Mouse (Mus musculus): Measurements from ENCODE around the gene Rtl9. TPM values are rescaled to one million over a fixed set of nuclear protein-coding genes. Genes with fewer than 3 reads are reported as not detected.
A peak's percentile ranks its signal among the peaks of the same experiment; 100 is the strongest.

Rtl9 gene
- 0.16 and 0.27 TPM in 2 replicates for polyA plus RNA-seq (2015; fragmentation: Nextera tagmentation; extraction: Ambion mirVana)

DNA sequence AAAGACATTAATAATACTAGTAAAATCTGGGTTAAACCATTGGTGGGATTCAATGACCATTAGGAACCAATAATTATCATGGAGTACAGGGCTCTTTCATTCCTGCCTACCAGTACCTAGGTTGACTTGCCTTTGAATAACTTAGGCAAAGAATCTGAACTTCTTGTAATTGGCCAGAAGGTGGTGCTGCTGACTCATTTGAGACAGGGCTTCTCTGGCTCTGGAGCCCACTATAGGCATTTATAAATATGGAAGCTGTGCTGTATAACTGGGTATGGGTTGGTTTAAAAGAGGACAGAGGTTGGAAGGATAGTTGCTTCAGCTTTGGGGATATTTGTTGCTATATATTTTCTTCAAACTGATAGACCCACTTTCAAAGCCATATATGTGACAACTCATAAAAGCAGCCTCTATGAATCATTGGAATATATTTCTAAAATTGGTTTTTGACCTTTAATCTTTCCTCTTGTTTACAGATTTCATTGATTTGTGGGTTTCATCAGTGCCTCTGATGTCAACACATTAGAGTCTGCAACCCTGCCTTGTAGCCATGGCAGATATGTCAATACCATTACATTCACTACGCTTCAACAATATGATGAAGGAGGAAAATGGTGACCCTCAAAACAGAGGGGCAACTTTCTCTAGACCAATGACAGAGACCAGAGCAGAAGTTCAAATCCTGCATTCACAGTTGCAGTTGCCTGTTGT, at the start of gene Rtl9:
Rtl9 (plus strand) TSS at position 551 of the 711 bp plus-strand sequence.
- no peaks in the 10 kb centered on the region; the same call in 1 of the 2 replicates for H3K27me3 ChIP-seq

DNA sequence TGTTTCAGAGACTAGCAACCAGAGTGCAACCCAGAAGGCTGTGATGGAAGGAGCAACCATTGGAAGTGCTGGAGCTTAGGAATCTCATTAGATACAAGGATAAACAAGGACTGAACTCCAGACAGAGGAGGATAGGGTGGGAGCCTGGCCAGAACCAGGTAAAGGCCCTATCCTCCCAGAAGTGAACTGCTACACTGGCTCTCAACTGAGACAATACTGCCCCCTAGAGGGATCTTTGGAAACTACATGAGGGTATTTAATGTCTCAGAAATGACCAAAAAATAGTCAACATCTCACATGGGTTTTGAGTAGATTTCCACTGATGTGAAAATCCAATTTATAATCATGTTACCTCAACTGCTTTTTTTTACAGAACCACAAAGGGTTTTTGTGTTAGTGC, 47.9 kb upstream of the Rtl9 start:
- Histone ChIP-seq H3K9ac (no peak overlapping the region), H3K36me3 (ENCODE audit: poor library complexity, severe bottlenecking) (no peaks in the 10 kb centered on the region), H3K4me2 (no peak overlapping the region), H3K27ac (no peak overlapping the region), H3K4me1 (no peaks in the 10 kb centered on the region), H3K27me3 (no peaks in the 10 kb centered on the region), H3K4me3 (no peak overlapping the region), H3K9me3 (replicated peaks) (no peaks in the 10 kb centered on the region)
- peak; percentile 55; the same call in 1 of the 2 replicates for ATAC-seq

More for the DNA sequence above, at the start of gene Rtl9:
- H3K27ac ChIP-seq: no peak within 1 kb of the TSS
- no peak within 1 kb of the TSS for H3K9ac ChIP-seq
- H3K9me3 ChIP-seq (replicated peaks): no peaks in the 10 kb centered on the region
- no peaks in the 10 kb centered on the region for H3K36me3 ChIP-seq (ENCODE audit: poor library complexity, severe bottlenecking)
- H3K4me2 ChIP-seq: no peak within 1 kb of the TSS
- 91% methylated on average over 1 of the region's 1 CpGs for WGBS
- H3K4me3 ChIP-seq: no peak within 1 kb of the TSS
- peak; percentile 58 for ATAC-seq
- H3K4me1 ChIP-seq: no peaks in the 10 kb centered on the region

DNA sequence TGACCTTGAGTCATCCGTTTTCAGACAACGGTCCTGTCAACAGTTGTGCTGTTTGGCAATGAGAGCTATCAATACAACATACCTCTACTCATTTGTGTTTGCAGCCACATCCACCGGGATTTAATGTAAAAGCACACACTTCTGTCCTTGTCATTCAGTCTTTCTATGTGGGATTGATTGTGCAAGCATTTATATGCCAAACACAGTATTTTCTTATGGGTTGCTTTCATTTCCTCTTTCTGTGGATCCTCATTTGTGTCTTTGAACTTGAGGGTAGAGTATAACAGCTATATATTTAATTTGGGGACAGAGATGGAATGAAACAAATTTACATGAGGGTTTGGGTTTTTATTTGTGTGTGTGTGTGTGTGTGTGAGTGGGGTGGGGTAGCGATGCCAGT, 47.5 kb upstream of the Rtl9 start:
- no peaks in the 10 kb centered on the region for H3K36me3 ChIP-seq (ENCODE audit: poor library complexity, severe bottlenecking)
- ATAC-seq: no peak
- H3K4me1 ChIP-seq: no peaks in the 10 kb centered on the region
- no peaks in the 10 kb centered on the region for H3K27me3 ChIP-seq
- H3K4me3 ChIP-seq: no peak overlapping the region
- WGBS: 75% methylated on average over 4 of the region's 4 CpGs
- H3K4me2 ChIP-seq: no peak overlapping the region
- no peak overlapping the region for H3K9ac ChIP-seq
- no peak overlapping the region for H3K27ac ChIP-seq
- no peaks in the 10 kb centered on the region for H3K9me3 ChIP-seq (replicated peaks)

DNA sequence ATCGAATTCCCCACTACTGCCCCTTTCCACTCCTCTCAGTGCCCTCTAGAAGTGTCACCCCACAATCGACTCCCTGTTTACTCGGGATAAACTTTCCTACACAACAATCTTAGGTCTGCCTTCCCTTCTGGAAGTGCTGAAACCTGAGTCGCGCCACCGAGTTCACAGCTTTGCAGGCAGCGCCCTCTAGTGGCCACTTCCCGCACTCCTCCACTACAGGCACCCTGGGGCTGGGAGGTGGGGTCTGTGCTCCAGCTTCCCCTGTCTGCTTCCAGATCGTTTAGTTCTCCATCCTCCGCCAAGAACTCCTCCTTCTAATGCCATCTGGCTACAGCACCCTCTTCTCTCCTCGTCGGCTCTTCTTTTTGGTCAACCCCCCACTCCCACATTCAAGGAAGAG, 40.6 kb upstream of the Rtl9 start:
- H3K27me3 ChIP-seq: no peaks in the 10 kb centered on the region
- WGBS: 13% methylated on average over 12 of the region's 12 CpGs
- peak overlapping the region; percentile 39 for H3K4me2 ChIP-seq

DNA sequence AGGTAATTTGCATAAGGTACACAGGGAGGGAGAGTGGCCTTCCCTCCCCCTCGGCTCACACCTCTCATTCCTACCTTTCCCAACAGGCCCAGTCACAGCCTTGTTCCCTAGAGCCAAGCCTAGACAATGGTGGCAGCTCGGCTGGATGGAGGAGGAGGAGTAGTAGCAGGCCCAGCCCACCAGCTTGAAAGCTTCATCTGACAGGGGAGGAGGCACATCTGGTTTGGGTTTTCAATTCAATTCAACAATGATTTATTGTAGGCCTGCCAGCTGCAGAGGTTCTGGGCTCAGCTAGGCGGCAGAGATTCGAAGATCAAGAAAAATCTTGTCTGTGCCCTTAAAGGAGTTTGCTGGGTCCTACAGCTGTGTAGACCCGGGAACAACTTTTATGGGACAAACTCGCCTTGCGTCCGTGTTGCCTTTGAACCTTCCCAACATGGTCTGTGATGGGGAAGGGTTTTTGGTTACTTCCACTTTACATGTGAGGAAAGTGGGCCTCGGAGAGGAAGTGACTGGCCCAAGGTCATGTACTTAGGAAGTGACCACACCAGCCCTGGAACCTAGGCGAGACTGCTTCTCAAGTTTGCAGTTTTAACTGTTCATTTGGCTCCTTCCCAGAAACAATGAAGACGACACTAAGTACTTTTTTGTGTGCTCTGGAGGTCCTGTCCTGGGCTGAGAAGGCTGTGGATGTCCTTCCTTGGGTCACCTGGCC, 36.6 kb upstream of the Rtl9 start:
- 80% methylated on average over 11 of the region's 11 CpGs for WGBS
- no peaks in the 10 kb centered on the region for H3K9me3 ChIP-seq (replicated peaks)
- no peak overlapping the region for H3K4me3 ChIP-seq
- H3K4me1 ChIP-seq: peaks cover 18% of the 10 kb centered on the region; the same call in 1 of the 2 replicates
- no peak overlapping the region for H3K27ac ChIP-seq
- H3K4me2 ChIP-seq: no peak overlapping the region
- ATAC-seq: no peak
- H3K36me3 ChIP-seq (ENCODE audit: poor library complexity, severe bottlenecking): no peaks in the 10 kb centered on the region
- no peak overlapping the region for H3K9ac ChIP-seq
- H3K27me3 ChIP-seq: no peaks in the 10 kb centered on the region

More for the DNA sequence above, 40.6 kb upstream of the Rtl9 start:
- Histone ChIP-seq H3K36me3 (ENCODE audit: poor library complexity, severe bottlenecking) (no peaks in the 10 kb centered on the region), H3K4me3 (no peak overlapping the region), H3K9me3 (replicated peaks) (no peaks in the 10 kb centered on the region), H3K27ac (no peak overlapping the region), H3K4me1 (0 out of 2 replicates have a peak, but pooled peaks cover under 1% of the 10 kb centered on the region), H3K9ac (no peak overlapping the region)
- peak; percentile 85 for ATAC-seq

DNA sequence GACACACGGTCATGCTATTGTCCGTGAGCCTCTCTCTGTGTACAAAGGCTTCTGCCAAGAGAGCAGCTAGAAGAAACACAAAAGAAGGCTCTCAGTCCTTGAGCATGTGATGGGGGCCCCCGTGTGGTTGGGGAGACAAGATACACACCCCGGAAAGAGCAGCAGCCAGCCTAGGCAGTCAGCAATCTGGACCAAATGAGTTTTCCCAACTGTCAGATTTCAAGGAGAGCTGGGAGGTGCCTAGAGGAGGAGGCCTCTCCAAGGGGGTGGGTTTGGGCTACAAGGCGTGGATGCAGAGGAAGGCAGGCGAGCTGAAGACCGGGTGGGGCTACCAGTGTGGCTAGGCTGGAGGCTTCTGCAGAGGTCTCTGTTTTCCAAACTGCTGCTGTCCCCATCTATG, 35.6 kb upstream of the Rtl9 start:
- H3K4me1 ChIP-seq: peaks cover 18% of the 10 kb centered on the region; the same call in 1 of the 2 replicates
- peak; percentile 37; the same call in 1 of the 2 replicates for ATAC-seq
- no peaks in the 10 kb centered on the region for H3K9me3 ChIP-seq (replicated peaks)
- no peak overlapping the region for H3K9ac ChIP-seq
- H3K4me2 ChIP-seq: no peak overlapping the region
- H3K36me3 ChIP-seq (ENCODE audit: poor library complexity, severe bottlenecking): no peaks in the 10 kb centered on the region
- H3K27me3 ChIP-seq: no peaks in the 10 kb centered on the region
- H3K4me3 ChIP-seq: no peak overlapping the region
- 60% methylated on average over 7 of the region's 7 CpGs for WGBS
- H3K27ac ChIP-seq: peak overlapping the region; percentile 6; the same call in 1 of the 2 replicates

DNA sequence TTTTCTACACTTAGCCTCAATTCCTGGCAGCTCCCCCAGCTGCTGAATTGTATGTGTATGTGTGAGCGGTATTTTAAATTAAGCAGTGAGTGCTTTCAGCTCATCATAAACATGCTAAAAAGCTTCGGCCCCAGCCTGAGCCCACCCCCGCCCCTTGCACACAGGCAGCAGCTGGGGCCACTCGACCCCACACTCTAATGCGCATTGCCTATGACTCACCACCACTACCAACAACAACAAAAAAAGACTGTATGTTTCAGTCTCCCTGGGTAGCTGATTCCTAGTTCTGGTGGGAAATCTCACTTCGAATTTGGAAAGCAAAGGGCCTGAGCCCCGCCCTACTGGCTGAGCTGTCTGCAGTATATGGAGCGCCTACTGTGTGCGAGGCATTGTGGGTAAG, 35.1 kb upstream of the Rtl9 start:
- H3K4me3 ChIP-seq: no peak overlapping the region
- ATAC-seq: peak; percentile 62
- H3K27me3 ChIP-seq: no peaks in the 10 kb centered on the region
- no peak overlapping the region for H3K4me2 ChIP-seq
- H3K4me1 ChIP-seq: peaks cover 18% of the 10 kb centered on the region; the same call in 1 of the 2 replicates
- H3K9me3 ChIP-seq (replicated peaks): no peaks in the 10 kb centered on the region
- no peaks in the 10 kb centered on the region for H3K36me3 ChIP-seq (ENCODE audit: poor library complexity, severe bottlenecking)
- H3K27ac ChIP-seq: no peak overlapping the region; the same call in 1 of the 2 replicates
- no peak overlapping the region for H3K9ac ChIP-seq
- whole genome bisulfite sequencing: 66% methylated on average over 9 of the region's 9 CpGs

DNA sequence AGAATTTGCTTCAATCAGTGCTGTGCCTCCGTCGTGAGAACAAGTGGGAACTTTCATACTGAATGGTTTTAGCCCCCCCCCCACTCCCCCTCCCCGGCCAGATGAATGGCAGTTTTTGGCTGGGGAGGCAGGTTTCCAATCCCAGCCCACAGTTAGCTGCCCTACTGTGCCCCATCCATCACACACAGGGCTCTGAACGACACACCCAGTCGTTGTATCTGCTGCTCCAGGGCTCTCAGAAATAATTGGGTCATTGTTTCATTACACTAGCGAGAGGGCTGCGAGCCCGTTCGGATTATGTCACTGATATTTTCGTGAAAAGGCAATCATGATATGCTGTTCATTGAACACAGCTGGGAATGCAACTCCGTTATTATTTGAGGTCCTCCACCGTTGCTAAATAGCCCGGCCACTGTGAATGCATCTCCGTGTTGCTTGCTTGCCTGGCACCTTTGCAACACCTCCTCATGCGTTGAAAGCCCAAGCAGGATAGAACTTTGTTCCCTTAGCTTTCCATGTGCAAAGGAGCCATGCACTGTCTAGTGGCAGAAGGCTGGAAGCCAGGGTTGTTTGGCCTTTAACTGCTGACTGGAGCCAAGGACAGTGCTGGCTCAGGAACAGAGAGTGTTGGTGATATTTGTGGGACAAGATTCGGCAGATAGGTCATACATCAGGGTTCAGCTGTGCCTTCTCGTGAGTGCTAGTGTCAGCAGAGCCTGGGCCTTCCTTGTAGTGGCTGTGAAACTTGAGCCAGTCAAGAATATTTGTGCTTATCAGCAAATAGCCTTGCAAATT, 32.9 kb upstream of the Rtl9 start:
- H3K9ac ChIP-seq: no peak overlapping the region
- peak; percentile 76 for ATAC-seq
- H3K4me3 ChIP-seq: no peak overlapping the region
- H3K36me3 ChIP-seq (ENCODE audit: poor library complexity, severe bottlenecking): no peaks in the 10 kb centered on the region
- 38% methylated on average over 17 of the region's 17 CpGs for WGBS
- peaks cover 18% of the 10 kb centered on the region; the same call in 1 of the 2 replicates for H3K4me1 ChIP-seq
- H3K27me3 ChIP-seq: no peaks in the 10 kb centered on the region
- peak overlapping the region; percentile 40 for H3K27ac ChIP-seq
- H3K9me3 ChIP-seq (replicated peaks): no peaks in the 10 kb centered on the region
- peak overlapping the region; percentile 16 for H3K4me2 ChIP-seq

DNA sequence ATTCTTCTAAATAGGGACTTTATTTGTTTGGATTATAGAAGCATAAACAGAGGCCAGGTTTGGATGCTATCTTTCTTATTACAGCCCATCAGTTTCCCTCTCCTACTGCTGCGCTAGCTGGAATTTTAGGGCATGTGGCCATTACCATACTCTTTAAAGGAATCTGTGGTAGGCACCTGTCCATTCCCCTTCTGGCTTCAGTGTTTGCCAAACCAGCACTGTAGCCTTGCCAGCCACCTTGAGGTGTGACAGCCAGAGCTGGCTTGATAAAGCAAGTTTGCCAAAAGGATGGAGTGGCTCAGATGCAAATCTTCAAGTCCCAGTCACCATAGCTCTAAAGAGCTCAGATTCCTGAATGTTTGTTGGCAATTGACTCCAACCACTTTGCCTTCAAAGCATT, 32.3 kb upstream of the Rtl9 start:
- H3K4me2 ChIP-seq: no peak overlapping the region
- no peaks in the 10 kb centered on the region for H3K36me3 ChIP-seq (ENCODE audit: poor library complexity, severe bottlenecking)
- 85% methylated on average over 1 of the region's 1 CpGs for WGBS
- no peak; the same call in 1 of the 2 replicates for ATAC-seq
- no peaks in the 10 kb centered on the region for H3K9me3 ChIP-seq (replicated peaks)
- no peak overlapping the region for H3K9ac ChIP-seq
- no peak overlapping the region for H3K4me3 ChIP-seq
- H3K27me3 ChIP-seq: no peaks in the 10 kb centered on the region
- peaks cover 18% of the 10 kb centered on the region; the same call in 1 of the 2 replicates for H3K4me1 ChIP-seq
- no peak overlapping the region for H3K27ac ChIP-seq

DNA sequence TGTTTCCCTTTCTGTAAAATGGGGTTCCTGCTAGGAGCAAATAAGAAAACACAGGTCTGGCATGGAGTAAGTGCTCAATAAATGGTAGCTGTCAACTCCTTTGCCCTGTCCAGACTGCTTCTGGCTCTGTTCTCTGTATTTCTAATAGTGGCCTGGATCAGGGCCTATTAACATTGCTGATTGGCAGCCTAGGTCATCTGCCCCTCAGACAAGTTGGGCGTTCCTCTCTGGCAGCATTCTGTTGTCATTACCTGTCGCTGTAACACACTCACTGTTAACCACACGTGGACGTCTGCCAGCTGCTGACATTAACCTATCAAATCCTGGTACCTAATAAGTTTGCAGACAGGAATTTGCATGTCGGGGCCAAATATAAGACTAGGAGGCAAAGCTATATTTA, 31.8 kb upstream of the Rtl9 start:
- H3K4me2 ChIP-seq: no peak overlapping the region
- H3K27me3 ChIP-seq: no peaks in the 10 kb centered on the region
- H3K4me3 ChIP-seq: no peak overlapping the region
- 63% methylated on average over 5 of the region's 5 CpGs for WGBS
- no peaks in the 10 kb centered on the region for H3K36me3 ChIP-seq (ENCODE audit: poor library complexity, severe bottlenecking)
- no peaks in the 10 kb centered on the region for H3K9me3 ChIP-seq (replicated peaks)
- no peak overlapping the region for H3K27ac ChIP-seq
- peaks cover 18% of the 10 kb centered on the region; the same call in 1 of the 2 replicates for H3K4me1 ChIP-seq
- H3K9ac ChIP-seq: no peak overlapping the region
- no peak for ATAC-seq

DNA sequence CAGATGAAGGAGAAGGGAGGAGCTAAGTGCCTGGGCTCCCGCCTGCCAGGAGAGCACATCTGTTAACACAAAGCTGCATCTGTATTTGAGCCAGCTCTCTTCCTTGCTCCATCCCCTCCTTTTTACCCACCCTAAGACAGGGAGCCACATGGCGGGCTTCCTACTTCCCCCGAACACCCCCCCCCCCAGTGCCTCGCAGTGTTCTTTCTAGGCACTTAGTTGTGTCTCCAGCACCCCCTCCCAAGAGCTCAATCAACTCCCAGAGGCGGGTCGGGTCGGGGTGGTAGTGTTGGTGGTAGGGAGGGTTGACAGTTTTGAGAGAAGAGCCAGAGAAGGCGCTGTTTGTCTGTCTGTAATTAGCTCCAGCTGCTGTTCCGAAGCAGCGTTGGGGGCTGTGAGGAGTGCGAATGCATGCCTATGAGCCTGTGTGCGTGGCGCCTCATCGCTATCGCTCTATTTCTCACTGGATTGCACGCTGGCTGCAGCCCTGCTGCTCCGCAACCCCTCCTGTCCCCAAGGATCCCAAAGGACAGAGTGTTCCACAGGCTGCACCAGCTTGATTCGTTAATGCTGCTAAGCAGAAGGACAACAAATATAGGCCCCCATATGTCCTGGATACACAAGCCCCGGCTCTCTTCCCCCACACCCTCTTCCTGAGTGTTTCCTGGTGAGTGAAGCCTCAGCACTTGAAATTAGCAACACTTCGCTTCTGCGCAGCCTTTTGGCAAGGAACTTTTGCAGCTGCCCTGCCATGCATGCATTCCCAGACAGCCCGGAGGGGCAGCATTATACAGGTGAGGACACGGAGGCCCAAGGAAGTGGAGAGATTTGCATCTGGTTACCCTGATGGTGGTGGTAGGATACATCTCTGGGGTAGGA, 18.7 kb upstream of the Rtl9 start:
- H3K9ac ChIP-seq: peak overlapping the region; percentile 16; the same call in 1 of the 2 replicates
- H3K36me3 ChIP-seq (ENCODE audit: poor library complexity, severe bottlenecking): no peaks in the 10 kb centered on the region
- H3K27me3 ChIP-seq: peaks cover 21% of the 10 kb centered on the region; the same call in 1 of the 2 replicates
- no peak overlapping the region for H3K27ac ChIP-seq
- H3K4me1 ChIP-seq: no peaks in the 10 kb centered on the region
- WGBS: 26% methylated on average over 22 of the region's 23 CpGs
- H3K4me3 ChIP-seq: peak overlapping the region; percentile 29
- no peaks in the 10 kb centered on the region for H3K9me3 ChIP-seq (replicated peaks)
- ATAC-seq: peak; percentile 88
- peak overlapping the region; percentile 59 for H3K4me2 ChIP-seq

All from forebrain, embryonic 13.5 days (tissue).